Mouse (Mus musculus): ENCODE data around the gene Hnrnpf. TPM values are rescaled to one million over a fixed set of nuclear protein-coding genes. Genes with fewer than 3 reads are reported as not detected.

Hnrnpf gene
- total RNA-seq, 2 experiments from 2014 or later = 201 to 220 TPM

DNA sequence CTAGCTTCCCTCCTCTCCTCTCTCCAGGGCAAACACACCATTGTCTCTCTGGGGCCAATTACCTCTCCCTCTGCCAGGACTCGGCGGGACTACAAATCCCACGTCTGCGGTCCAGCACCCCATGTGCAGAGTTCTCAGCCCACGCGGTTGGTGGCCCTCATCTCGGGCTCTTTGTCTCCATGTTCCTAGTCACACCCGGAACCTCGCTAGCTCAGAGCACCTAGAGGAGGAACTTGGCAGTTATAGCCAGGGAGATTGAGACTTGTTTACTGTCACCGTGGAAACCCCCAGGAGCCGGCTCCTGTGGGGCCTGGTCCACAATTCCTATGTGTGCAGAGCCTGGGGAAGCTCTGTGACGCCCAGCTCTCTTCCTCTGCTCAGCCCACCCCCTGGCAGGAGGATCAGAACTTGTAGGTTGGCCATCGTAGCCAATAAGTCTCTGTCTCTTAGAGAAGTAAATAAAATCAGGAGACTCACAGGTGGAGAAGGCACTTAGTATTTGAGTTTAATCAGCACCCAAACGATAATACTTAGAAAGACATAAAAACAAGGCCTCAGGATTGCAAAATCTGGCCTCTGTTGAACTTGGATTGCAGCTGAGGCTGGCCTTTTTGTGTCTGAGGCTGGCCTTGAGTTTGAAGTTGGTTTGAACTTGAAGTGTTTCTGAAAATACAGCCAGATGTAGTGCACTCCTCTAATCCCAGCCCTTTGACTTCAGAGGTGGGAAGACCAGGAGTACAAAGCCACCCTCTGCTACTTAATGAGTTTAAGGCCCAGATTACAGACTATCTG, 8.6 kb upstream of the Hnrnpf start:
- intact Hi-C loops (cut with DNase I) = no loop called here
- no peak for DNase-seq

DNA sequence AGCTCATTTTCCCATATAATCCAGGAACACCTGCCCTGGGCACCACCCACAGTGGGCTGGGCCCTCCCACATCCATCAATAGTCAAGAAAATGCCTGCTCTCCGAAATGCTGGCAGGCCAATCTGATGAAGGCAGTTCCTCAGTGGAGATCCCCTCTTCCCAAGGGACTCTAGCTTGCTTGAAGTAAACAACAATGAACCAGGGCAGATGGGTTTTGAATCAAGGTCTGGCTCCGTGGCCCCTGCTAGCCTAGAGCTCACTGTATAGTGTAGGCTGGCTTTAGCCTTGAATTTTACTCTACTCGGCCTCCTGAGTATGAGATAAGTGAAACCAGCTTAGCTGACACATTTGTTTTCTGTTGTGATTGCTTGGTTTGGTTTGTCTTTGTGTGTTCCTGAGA, 7.7 kb upstream of the Hnrnpf start:
- intact Hi-C loops (cut with DNase I) = no loop called here
- DNase-seq = no peak

DNA sequence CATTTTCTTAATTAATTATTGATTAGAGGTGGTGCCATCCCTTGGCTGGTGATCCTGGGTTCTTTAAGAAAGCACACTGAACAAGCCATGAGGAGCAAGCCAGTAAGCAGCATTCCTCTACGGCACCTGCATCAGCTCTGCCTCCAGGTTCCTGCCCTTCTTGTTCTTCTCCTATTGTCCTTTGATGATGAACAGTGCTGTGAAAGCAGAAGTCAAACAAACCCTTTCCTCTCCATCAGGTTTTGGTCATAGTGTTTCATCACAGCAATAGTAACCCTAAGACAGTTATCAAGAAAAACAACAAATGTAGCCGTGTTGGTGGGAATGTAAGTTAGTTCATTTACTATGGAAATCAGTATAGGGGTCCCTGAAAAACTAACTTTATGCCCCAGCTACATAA, 6.7 kb upstream of the Hnrnpf start:
- DNase-seq = no peak
- intact Hi-C loops (cut with DNase I) = no loop called here

DNA sequence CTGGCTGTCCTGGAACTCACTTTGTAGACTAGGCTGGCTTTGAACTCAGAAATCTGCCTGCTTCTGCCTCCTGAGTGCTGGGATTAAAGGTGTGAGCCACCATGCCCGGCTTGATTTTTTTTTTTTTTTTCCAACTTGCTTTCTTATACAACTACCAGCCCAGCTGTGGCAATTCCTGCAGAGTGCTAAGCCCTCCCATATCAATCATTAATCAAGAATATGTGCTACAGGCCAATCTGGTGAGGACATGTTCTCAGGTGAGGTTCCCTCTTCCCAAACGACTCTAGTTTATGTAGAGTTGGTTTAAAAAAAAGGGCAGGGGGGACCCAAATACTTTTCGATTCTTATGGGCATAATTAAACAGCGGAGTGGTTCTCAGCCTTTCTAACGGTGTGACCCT, 2.3 kb upstream of the Hnrnpf start:
- intact Hi-C loops (cut with DNase I) = no loop called here
- no peak for DNase-seq

GRCm38 (mm10) chr6:117901510-117902402, 1.6 kb downstream of the Hnrnpf start:
- no peak for DNase-seq
- intact Hi-C loops (cut with DNase I) = no loop called here

DNA sequence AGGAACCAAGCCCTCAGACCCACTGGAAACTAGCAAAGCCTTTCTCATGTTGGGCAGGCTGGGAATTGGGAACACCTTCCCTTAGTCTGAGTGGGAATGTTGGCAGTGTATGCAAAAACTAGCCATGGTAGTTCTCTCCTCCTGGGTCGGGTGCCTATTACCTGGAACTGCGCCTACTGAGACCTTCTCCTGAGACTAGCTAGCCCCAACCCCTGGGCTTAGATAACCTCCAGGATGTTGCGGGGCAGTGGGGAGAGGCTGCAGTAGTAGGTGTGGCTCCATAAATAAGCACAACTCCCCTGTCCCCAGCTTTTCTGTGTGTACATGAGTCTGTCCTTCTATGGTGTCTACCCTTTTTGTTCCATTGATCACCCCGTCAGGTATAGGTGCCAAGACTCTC, 2.4 kb downstream of the Hnrnpf start:
- intact Hi-C loops (cut with DNase I) = no loop called here
- no peak for DNase-seq

GRCm38 (mm10) chr6:117903836-117904235, 3.7 kb downstream of the Hnrnpf start:
- intact Hi-C loops (cut with DNase I) = no loop called here
- DNase-seq = no peak

DNA sequence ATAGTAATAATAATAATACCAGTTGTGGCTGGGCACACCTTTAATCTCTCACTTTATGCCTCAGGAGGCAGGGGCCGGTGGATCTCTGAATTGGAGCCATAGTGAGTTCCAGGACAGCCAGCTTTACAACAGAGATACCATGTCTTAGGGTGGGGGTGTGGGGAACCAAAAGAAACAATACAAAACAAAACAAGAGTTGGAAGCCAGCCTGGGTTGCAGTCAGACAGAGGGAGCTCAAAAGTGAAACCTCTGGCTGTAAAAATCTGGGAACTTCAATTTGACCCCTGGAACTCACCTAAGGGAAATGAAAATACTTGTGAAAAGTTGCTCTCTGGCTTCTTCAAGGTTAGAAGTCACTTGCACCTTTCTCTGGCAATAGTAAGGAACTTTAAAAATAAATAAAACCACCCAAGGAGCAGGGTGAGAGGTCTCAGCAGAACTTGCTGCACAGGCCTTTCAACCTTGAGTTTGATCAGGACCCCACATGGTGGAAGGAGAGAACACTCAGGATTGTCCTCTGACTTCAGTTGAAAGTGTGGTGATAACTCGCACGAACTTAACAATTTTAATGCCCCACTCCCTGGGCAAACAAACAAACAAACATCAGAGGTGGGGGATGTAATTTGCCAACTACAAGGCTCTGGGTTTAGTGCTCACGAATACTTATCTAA, 5.3 kb downstream of the Hnrnpf start:
- no peak for DNase-seq
- intact Hi-C loops (cut with DNase I) = no loop called here

DNA sequence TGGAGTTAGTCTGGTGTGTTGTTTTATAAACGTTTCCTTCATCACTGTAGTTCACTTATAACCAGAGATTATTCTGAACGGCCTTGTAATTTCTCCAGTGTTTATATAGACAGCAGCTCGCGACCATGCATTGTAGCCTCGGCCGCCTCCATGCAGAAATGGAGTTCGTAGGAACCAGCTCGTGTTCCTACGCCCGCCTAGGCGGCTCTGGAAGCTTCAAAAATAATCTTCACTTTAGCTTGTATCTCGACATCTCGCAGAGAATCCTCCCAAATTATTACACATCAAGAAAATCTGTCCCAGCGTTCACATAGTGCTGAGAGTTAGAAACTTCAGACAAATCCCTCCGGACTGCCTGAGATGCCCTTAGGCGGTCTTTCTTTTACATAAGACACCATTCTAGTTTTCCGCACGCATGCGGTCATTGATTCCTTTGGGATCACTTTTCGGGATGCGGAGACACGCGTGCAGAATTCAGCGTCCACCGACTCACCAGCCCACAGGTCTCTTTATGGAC, 5.9 kb downstream of the Hnrnpf start:
- peak; percentile 35 for DNase-seq
- intact Hi-C loops (cut with DNase I) = no loop called here

DNA sequence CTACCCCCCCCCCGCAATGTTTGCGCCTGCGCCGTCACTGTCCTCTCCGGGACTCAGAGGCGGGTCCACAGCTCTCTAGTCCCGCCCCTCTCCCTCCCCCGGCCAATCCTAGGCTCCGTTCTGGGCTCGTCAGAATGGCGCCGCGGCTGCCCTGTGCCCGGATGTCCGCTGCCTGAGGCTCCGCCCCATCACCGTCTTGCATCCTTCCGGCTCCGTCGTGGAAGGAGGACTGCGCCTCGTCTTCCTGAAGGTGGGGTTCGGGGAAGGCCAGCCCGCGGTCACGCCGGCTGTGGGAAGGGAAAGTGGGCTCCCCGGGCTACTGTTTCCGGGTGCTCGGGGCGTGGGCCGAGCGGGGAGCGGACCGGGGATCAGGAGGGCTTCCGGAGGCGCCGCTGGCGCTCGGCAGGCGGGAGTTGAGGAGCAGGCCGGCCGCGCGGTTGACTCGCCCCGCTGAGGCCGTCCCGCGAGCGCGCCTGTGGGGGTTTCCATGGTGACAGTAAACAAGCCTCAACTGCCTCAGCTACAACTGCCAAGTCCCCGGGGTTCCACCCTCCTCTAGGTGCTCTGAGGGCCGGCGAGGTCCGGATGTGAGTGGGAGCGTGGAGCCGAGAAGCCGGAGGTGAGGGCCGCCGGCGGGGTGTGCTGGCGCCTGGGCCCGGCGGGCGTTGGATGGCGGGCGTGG, 6.6 kb downstream of the Hnrnpf start:
- intact Hi-C loops (cut with DNase I) = no loop called here

DNA sequence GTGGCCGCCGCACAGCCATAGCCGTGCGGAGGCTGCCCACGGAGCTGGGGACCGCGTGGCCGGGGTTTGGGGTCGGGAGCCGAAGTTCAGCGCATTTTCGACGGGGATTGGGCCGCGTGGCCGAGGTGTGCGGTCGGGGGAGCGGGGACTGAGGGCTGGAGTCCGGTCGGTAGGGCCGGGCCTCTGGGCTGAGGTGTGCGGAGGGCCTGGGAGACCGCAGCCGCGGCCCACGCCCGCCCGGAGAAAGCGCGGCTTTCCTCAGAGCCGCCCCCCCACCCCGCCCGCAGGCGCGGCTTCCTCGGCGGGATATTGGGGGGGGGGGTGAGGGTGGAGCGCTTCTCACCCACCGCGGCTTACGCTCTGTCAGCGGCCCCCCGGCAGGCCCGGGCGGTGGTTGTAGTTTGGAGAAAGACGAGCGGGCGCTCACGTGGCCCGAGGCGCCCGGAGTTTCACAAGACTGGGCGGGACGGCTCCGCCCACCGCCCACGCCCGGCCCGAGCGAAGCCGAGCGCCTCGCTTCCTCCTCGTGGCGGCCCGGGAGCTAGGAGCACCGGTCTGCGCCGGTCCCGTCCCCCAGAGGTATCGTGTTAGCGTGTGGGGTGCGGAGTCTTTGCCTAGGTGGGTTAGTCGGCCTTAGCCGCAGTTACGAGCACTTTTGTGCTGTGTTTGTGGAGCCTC, 7.3 kb downstream of the Hnrnpf start:
- peak; percentile 74 for DNase-seq
- intact Hi-C loops (cut with DNase I) = no loop called here

More for the DNA sequence above, 6.6 kb downstream of the Hnrnpf start:
- peak; percentile 99 for DNase-seq

- DNase-seq = peak; percentile 17
- intact Hi-C loops (cut with DNase I) = no loop called here
Observed at GRCm38 (mm10) chr6:117907979-117908355, 7.8 kb downstream of the Hnrnpf start.

GRCm38 (mm10) chr6:117908424-117908900, 8.3 kb downstream of the Hnrnpf start:
- no peak for DNase-seq
- intact Hi-C loops (cut with DNase I) = no loop called here

DNA sequence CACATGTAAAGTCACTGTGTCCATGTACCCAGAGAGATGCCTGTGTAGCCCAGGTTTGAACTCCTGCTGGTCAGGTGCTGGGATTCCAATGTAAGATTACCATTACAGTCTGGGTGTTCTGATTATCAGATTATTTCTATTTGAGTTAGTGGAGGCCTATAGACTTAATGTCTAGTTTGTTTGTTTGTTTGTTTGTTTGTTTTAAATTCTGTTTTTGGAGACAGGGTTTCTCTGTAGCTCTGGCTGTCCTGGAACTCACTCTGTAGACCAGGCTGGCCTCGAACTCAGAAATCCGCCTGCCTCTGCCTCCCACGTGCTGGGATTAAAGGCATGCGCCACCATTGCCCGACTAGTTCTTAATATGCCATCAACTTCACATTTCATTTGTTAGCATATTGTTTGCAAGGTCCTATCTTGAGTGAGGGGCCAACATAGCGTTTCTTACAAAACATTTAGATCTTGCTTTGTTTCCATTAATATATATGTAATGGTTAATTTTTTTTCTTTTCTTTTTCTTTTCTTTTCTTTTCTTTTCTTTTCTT, 10.1 kb downstream of the Hnrnpf start:
- no peak for DNase-seq
- intact Hi-C loops (cut with DNase I) = no loop called here

DNA sequence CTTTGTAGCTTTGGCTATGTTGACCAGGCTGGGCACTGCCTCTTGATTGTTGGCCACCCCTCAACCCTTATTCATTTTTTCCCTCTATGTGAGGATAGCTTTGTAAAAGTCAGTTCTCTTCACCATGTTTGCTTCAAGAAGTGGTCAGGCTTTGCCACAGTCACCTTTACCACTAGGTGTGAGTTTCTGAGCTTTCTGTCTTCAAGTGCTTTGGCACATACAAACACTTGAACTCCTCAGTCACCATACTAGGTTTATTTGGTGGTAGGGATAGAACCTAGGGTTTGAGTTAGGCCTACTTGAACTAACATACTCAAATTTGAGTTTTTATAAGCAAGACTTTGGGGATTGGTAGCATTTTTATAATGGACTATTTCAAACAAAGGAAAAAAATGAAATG, 14.4 kb downstream of the Hnrnpf start:
- no peak for DNase-seq
- intact Hi-C loops (cut with DNase I) = no loop called here

DNA sequence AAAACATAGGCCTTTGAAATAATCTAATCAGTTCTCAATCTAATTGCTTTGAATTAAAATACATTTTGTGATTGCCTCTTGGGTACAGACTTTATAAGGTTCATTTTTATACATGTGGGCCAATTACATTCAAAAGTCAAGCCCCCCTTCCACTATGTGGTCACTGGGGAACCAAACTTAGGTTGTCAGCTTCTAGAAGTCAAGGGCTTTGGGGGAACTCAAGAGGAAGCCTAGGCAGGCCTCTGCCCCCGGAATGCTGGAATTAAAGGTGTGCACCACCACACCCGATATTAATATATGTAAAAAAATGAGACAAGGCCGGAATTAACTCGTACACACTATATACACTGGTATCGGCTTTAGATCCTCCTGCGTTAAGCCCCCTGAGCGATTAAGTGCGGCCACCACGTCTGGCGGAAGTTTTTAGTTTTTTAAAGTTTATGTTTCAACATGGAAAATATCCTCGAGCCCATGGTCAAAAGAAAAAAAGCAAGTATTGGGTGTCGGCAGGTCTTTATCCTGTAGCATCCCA, 16.1 kb downstream of the Hnrnpf start:
- DNase-seq = no peak
- intact Hi-C loops (cut with DNase I) = no loop called here

DNA sequence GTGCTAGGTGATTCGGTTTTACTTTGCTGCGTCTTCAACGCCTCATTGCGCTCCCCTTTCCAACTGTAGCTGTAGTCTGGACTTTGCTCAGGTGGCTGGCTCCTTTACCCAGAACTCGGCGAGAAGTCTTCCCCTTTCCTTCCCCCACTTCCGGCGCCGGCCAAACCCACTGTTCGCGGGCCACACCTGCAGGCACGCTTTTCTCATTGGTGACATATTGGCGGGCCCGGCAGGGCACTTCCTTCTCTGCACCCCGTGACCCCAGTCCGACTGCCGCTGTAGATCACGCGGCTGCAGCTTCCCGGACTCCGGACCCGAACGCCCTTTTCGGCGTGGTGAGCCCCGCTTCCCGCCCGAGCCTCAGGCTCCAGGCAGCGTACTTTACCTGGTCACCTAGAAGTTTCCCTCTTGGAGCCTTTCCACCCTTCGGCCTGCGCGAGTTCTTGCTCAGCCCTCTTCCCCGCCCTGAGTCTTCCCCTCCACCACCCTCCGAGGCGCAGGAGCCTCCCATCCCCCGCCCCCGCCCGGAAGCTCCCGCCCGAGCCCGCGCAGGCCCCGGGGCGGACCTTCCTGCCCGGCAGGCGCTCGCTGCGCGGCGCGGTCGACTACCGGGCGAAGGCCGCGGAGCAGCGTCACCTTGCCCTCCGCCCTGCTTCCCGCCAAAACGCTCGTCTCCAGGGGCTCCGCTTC, 16.8 kb downstream of the Hnrnpf start:
- DNase-seq = peak; percentile 80
- intact Hi-C loops (cut with DNase I) = no loop called here

GRCm38 (mm10) chr6:117917576-117917975, 17.5 kb downstream of the Hnrnpf start:
- intact Hi-C loops (cut with DNase I) = no loop called here
- DNase-seq = peak; percentile 57

DNA sequence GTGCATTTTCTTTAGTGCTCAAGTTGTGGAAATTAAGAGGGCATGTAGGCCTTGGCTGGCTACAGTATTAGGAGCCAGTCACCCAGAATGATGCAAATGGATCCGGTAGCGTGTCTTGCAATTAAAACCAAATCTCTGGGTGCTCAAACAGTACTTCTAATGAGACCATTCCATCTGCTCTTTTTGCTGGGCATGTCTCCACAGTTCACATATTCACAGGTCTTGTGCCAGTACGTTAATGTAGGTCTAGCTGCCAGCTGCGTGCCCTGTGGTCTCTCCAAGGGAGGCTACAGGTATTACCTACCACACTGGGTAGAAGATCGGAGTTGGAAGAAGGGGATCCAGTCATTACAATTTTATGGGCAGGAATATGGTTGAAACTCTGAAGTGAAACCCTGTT, 17.9 kb downstream of the Hnrnpf start:
- intact Hi-C loops (cut with DNase I) = no loop called here
- no peak for DNase-seq
